Mouse (Mus musculus) heart, embryonic 16.5 days (tissue): Measurements from ENCODE around the gene Sars2. TPM values are rescaled to one million over a fixed set of nuclear protein-coding genes. Genes with fewer than 3 reads are reported as not detected.
A peak's percentile ranks its signal among the peaks of the same experiment; 100 is the strongest.

Experiments
- ATAC-seq: fragments of 200-750 bp; cut with Nextera tagmentation; replicated peaks from 2 replicates; pipeline ENCODE4 v1.8.0; 2017; ENCODE audit warnings: moderate number of reproducible peaks; ENCODE audit not compliant: insufficient read depth, low FRiP score; ENCODE audit errors: extremely low read depth
- H3K27ac ChIP-seq: fragments of 300-500 bp; sonication (generic); 2 replicates; pipeline ENCODE4 v1.5.1; 2014; ENCODE audit warnings: mild to moderate bottlenecking, low read length, control low read depth, moderate library complexity
- H3K27me3 ChIP-seq: fragments of 300-500 bp; sonication (generic); 2 replicates; pipeline ENCODE4 v1.6.1; 2014; ENCODE audit warnings: low read length, mixed read lengths; ENCODE audit not compliant: control insufficient read depth, insufficient read depth
- H3K36me3 ChIP-seq: fragments of 300-500 bp; sonication (generic); 2 replicates; pipeline ENCODE4 v1.6.1; 2014; ENCODE audit not compliant: control insufficient read depth, insufficient read depth
- H3K4me1 ChIP-seq: fragments of 300-500 bp; sonication (generic); 2 replicates; pipeline ENCODE4 v1.6.1; 2014; ENCODE audit warnings: low read length, mixed read lengths; ENCODE audit not compliant: control insufficient read depth, insufficient read depth
- H3K4me2 ChIP-seq: fragments of 300-500 bp; sonication (generic); 2 replicates; pipeline ENCODE4 v1.6.1; 2014; ENCODE audit warnings: low read depth, mild to moderate bottlenecking, control low read depth, low read length
- H3K4me3 ChIP-seq: fragments of 300-500 bp; sonication (generic); 2 replicates; pipeline ENCODE4 v1.5.1; 2014; ENCODE audit warnings: mild to moderate bottlenecking, control low read depth, low read length
- H3K9ac ChIP-seq: fragments of 300-500 bp; sonication (generic); 2 replicates; pipeline ENCODE4 v1.6.1; 2014; ENCODE audit warnings: low read length, control low read depth
- H3K9me3 ChIP-seq: fragments of 300-500 bp; sonication (generic); replicated peaks from 2 replicates; pipeline ENCODE4 v1.6.1; 2016; ENCODE audit warnings: low read length; ENCODE audit not compliant: control insufficient read depth
- WGBS: fragments of 180-500 bp; shearing (Covaris S2); extraction: QIAGEN DNeasy Blood & Tissue Kit; methylation state at CpG from one replicate; pipeline ENCODE4 v1.1.7; 2014; 5-methylcytosine and 5-hydroxymethylcytosine counted together
- polyA plus RNA-seq: library from polyadenylated mRNA; unstranded; fragments of >200 nt; fragmentation: Nextera tagmentation; extraction: Ambion mirVana; gene quantifications from 2 replicates; pipeline ENCODE4 v1.2.1, GENCODE M21; 2015

Sars2 gene
- polyA plus RNA-seq, 1 experiment from 2014 or later: 20.8 TPM

GRCm38 (mm10) chr7:28802846-28803588 is 61.2 kb downstream of the Sars2 start:
- Histone ChIP-seq H3K36me3 (no peaks in the 10 kb centered on the region), H3K4me2 (peak overlapping the region; percentile 36; the same call in 1 of the 2 replicates), H3K27ac (peak overlapping the region; percentile 95), H3K9me3 (no peaks in the 10 kb centered on the region), H3K4me1 (peaks cover 36% of the 10 kb centered on the region), H3K27me3 (no peaks in the 10 kb centered on the region), H3K9ac (peak overlapping the region; percentile 62), H3K4me3 (no peak overlapping the region)
- WGBS: 7% methylated on average over 10 of the region's 10 CpGs
- peak; percentile 59; the same call in 1 of the 2 replicates for ATAC-seq

Other genes with a start within 250 kb of the Sars2 start
- not detected in 2 replicates for gene Ifnl2, start 231.5 kb upstream of the Sars2 start, polyA plus RNA-seq
- gene Ifnl3, start 219.2 kb upstream of the Sars2 start, polyA plus RNA-seq: not detected in 2 replicates
- not detected in 2 replicates for gene Sycn, start 201.1 kb upstream of the Sars2 start, polyA plus RNA-seq
- gene Nccrp1, start 194.7 kb upstream of the Sars2 start, polyA plus RNA-seq: not detected in 2 replicates
- 16.0 and 20.6 TPM in 2 replicates for gene Samd4b, start 143.8 kb upstream of the Sars2 start, polyA plus RNA-seq
- 25.1 and 30.0 TPM in 2 replicates for gene Pak4, start 143.8 kb upstream of the Sars2 start, polyA plus RNA-seq
- gene Acp7, start 110.7 kb upstream of the Sars2 start, polyA plus RNA-seq: not detected in 2 replicates
- gene Fbxo27, start 49.1 kb upstream of the Sars2 start, polyA plus RNA-seq: 3.6 TPM in 2 replicates
- 6.7 and 7.5 TPM in 2 replicates for gene Fbxo17, start 25.2 kb upstream of the Sars2 start, polyA plus RNA-seq
- gene Mrps12, start 172 bp upstream of the Sars2 start, polyA plus RNA-seq: 122 TPM in 2 replicates
- gene Ccer2, start 14.2 kb downstream of the Sars2 start, polyA plus RNA-seq: not detected in 2 replicates
- 60.4 and 65.1 TPM in 2 replicates for gene Sirt2, start 24.7 kb downstream of the Sars2 start, polyA plus RNA-seq
- 34.7 and 41.0 TPM in 2 replicates for gene Nfkbib, start 25.5 kb downstream of the Sars2 start, polyA plus RNA-seq
- gene Rinl, start 47.0 kb downstream of the Sars2 start, polyA plus RNA-seq: 5.8 and 11.1 TPM in 2 replicates
- 135 and 139 TPM in 2 replicates for gene Hnrnpl, start 66.5 kb downstream of the Sars2 start, polyA plus RNA-seq
- 281 and 288 TPM in 2 replicates for gene Ech1, start 83.2 kb downstream of the Sars2 start, polyA plus RNA-seq
- gene Lgals4, start 91.9 kb downstream of the Sars2 start, polyA plus RNA-seq: 12.3 and 17.4 TPM in 2 replicates
- gene Lgals7, start 121.9 kb downstream of the Sars2 start, polyA plus RNA-seq: 1.5 and 2.1 TPM in 2 replicates
- gene Capn12, start 139.4 kb downstream of the Sars2 start, polyA plus RNA-seq: 0.41 and 0.42 TPM in 2 replicates
- 260 and 301 TPM in 2 replicates for gene Actn4, start 220.3 kb downstream of the Sars2 start, polyA plus RNA-seq
- 262 and 283 TPM in 2 replicates for gene Eif3k, start 239.9 kb downstream of the Sars2 start, polyA plus RNA-seq
- gene Map4k1, start 240.1 kb downstream of the Sars2 start, polyA plus RNA-seq: 6.0 and 12.2 TPM in 2 replicates